Mouse (Mus musculus) midbrain, embryonic 16.5 days (tissue): ENCODE data around the gene Tbc1d22a. TPM values are rescaled to one million over a fixed set of nuclear protein-coding genes. Genes with fewer than 3 reads are reported as not detected.

Experiments used
- ATAC-seq: fragments of 200-750 bp; cut with Nextera tagmentation; 2 replicates; pipeline ENCODE4 v1.8.0; 2017; ENCODE audit warnings: moderate TSS enrichment
- H3K27ac ChIP-seq: fragments of 300-500 bp; sonication (generic); 2 replicates; pipeline ENCODE4 v1.5.1; 2014; ENCODE audit warnings: mild to moderate bottlenecking, low read length, mixed read lengths
- H3K27me3 ChIP-seq: fragments of 300-500 bp; sonication (generic); 2 replicates; pipeline ENCODE4 v1.6.1; 2014; ENCODE audit warnings: low read depth, low read length, mixed read lengths; ENCODE audit not compliant: control insufficient read depth, insufficient read depth
- H3K36me3 ChIP-seq: fragments of 300-500 bp; sonication (generic); 2 replicates; pipeline ENCODE4 v1.6.1; 2014; ENCODE audit warnings: mild to moderate bottlenecking, low read length, moderate library complexity, mixed read lengths; ENCODE audit not compliant: control insufficient read depth, insufficient read depth
- H3K4me1 ChIP-seq: fragments of 300-500 bp; sonication (generic); 2 replicates; pipeline ENCODE4 v1.6.1; 2014; ENCODE audit warnings: mild to moderate bottlenecking, low read length, mixed read lengths; ENCODE audit not compliant: control insufficient read depth, insufficient read depth
- H3K4me2 ChIP-seq: fragments of 300-500 bp; sonication (generic); 2 replicates; pipeline ENCODE4 v1.6.1; 2014; ENCODE audit warnings: mild to moderate bottlenecking, low read length, mixed read lengths
- H3K4me3 ChIP-seq: fragments of 300-500 bp; sonication (generic); 2 replicates; pipeline ENCODE4 v1.5.1; 2014; ENCODE audit warnings: low read depth, mild to moderate bottlenecking, low read length, moderate library complexity, mixed read lengths
- H3K9ac ChIP-seq: fragments of 300-500 bp; sonication (generic); 2 replicates; pipeline ENCODE4 v1.6.1; 2014; ENCODE audit warnings: low read depth, low read length, mixed read lengths
- H3K9me3 ChIP-seq: fragments of 300-500 bp; sonication (generic); replicated peaks from 2 replicates; pipeline ENCODE4 v1.6.1; 2014; ENCODE audit warnings: mild to moderate bottlenecking, low read length, mixed read lengths; ENCODE audit not compliant: control insufficient read depth, poor library complexity, severe bottlenecking
- WGBS: fragments of 180-500 bp; shearing (Covaris S2); extraction: QIAGEN DNeasy Blood & Tissue Kit; methylation state at CpG from one replicate; pipeline ENCODE4 v1.1.7; 2014; 5-methylcytosine and 5-hydroxymethylcytosine counted together
- polyA plus RNA-seq: library from polyadenylated mRNA; unstranded; fragments of >200 nt; fragmentation: Nextera tagmentation; extraction: Ambion mirVana; gene quantifications from 2 replicates; pipeline ENCODE4 v1.2.1, GENCODE M21; 2015

Gene Tbc1d22a
- polyA plus RNA-seq, 1 experiment from 2014 or later: 12.8 TPM

DNA sequence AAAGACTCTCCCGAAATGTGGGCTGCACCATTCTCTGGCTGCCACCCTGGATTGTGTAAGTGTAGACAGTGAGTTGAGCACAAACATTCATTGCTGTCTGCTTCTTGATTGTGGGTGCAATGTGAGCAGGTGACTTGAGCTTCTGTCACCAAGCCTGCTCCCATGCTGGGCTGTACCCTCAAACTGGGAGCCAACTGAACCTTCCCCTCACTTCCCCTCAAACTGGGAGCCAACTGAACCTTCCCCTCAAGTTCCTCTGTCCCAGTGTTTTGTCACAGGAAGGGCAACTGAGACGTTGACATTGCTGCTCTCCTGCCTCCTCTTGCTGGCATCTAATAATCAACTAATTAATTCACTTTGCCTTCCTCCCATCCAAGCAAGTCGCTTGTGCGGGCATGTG, 52.7 kb downstream of the Tbc1d22a start:
- Histone ChIP-seq H3K4me2 (no peak overlapping the region), H3K4me3 (no peak overlapping the region), H3K27ac (no peak overlapping the region), H3K9me3 (no peaks in the 10 kb centered on the region), H3K27me3 (no peaks in the 10 kb centered on the region), H3K9ac (no peak overlapping the region), H3K4me1 (peaks cover 4% of the 10 kb centered on the region), H3K36me3 (no peaks in the 10 kb centered on the region)
- ATAC-seq: no peak
- WGBS: 75% methylated on average over 4 of the region's 4 CpGs

DNA sequence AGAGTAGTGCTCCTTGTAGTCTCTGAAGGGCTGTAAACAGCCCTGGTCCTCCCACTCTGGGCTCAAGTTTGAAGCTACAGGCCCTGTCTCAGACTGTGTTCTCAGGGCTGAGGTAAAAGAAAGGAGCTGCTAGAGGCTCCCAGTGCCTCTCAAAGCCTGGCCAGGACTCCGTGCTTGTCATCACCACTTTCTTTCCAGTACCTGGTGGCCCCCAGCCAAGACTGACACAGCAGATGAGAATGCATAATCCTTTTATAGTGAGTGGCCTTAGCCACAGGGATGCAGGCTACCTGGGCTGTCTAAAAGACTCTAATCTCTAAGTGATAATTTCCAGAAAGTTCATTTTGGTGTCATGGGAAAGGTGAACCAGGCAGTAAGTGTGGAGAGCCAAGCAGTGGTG, 54.3 kb downstream of the Tbc1d22a start:
- peaks cover 2% of the 10 kb centered on the region for H3K4me1 ChIP-seq
- H3K9me3 ChIP-seq: no peaks in the 10 kb centered on the region
- WGBS: 71% methylated on average over 1 of the region's 1 CpGs
- H3K27ac ChIP-seq: no peak overlapping the region
- H3K4me2 ChIP-seq: no peak overlapping the region
- H3K27me3 ChIP-seq: no peaks in the 10 kb centered on the region
- H3K4me3 ChIP-seq: no peak overlapping the region
- H3K9ac ChIP-seq: no peak overlapping the region
- ATAC-seq: no peak
- H3K36me3 ChIP-seq: no peaks in the 10 kb centered on the region

DNA sequence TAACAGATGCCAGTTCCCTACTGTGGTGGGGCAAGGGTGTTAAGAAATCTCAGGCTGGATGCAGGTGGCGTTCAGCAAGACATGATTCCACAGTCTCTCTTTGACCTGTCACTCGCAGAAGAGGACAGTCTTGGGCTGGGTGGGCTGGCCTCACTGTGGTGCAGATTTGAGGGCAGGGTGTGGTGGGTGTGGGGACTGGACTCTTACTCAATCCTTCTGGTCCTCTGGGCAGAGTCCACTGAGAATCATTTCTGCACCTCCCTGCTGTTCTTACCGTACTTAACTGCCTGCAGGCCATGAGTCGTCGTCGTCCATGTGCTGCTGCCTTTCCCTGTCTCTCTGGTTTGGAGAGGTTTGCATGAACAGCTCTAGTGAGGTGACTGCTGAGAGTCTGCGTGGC, 61.5 kb downstream of the Tbc1d22a start:
- no peak for ATAC-seq

DNA sequence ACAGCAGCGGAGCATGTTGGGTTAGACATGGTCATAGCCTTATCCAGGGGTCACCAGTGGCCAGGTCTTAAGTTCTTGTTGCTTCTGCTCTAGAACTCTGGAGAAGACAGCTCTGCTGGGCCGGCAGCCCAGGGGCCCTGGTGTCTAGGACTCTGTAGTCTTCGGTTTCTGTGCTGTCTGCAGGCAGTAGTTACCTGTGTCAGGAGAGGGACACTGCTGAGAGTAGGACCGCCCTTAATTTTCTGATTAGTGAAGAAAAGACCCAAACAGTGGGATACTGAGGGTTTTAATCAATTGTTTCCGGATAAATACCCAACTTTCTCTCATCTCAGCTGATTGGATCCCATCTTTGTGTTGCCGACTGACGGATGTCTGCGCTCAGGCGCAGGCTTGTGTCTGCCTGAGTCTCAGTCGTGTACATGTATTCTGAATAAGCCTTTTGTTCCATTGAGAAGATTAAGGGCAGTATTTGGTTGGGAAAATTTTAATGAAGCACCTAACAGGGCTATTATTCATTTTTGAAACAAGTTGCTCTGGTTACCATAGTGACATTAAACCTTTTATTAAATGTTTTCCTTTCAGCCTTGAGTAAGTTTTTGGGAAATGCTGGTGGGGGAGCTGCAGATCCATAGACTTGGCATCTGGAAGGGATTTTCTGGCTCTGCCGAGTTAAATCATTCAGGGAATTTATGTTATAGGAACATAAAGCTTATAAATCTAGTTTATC, 62.4 kb downstream of the Tbc1d22a start:
- no peak overlapping the region for H3K4me3 ChIP-seq
- 24% methylated on average over 11 of the region's 11 CpGs for WGBS
- H3K4me2 ChIP-seq: no peak overlapping the region
- no peaks in the 10 kb centered on the region for H3K9me3 ChIP-seq
- no peaks in the 10 kb centered on the region for H3K36me3 ChIP-seq
- no peaks in the 10 kb centered on the region for H3K27me3 ChIP-seq
- ATAC-seq: peak; percentile 52
- H3K27ac ChIP-seq: no peak overlapping the region; the same call in 1 of the 2 replicates
- peaks cover 44% of the 10 kb centered on the region for H3K4me1 ChIP-seq
- no peak overlapping the region for H3K9ac ChIP-seq

More for the DNA sequence above, 61.5 kb downstream of the Tbc1d22a start:
- Histone ChIP-seq H3K4me3 (no peak overlapping the region), H3K4me2 (no peak overlapping the region), H3K27me3 (no peaks in the 10 kb centered on the region), H3K27ac (no peak overlapping the region), H3K9ac (0 out of 2 replicates have a peak overlapping the region, but pooled peaks have one; percentile 21), H3K4me1 (peaks cover 44% of the 10 kb centered on the region), H3K36me3 (no peaks in the 10 kb centered on the region), H3K9me3 (no peaks in the 10 kb centered on the region)
- WGBS: 65% methylated on average over 7 of the region's 7 CpGs

DNA sequence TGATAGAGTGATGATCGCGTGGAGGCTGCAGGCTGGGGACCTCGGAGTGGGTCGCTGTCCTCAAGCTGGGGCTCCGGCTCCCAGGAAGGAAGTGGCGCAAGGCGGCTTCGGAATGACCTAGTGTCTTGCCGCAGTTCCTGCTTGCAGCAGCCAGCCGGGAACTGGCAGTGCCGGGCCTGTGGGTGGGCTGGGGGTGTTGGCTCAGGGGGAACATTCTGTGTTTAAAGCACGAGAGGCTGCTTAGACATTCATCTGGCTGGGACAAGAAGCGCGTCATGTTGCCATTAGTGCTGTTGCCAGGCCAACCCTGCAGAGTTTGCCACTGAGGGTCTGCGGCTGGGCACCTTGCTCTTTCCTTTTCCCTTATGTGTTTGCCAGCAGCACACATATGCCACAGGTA, 63.2 kb downstream of the Tbc1d22a start:
- peak; percentile 55 for ATAC-seq
- WGBS: 17% methylated on average over 15 of the region's 15 CpGs
- Histone ChIP-seq H3K27ac (peak overlapping the region; percentile 81), H3K9me3 (no peaks in the 10 kb centered on the region), H3K4me3 (no peak overlapping the region), H3K4me1 (peaks cover 44% of the 10 kb centered on the region), H3K27me3 (no peaks in the 10 kb centered on the region), H3K36me3 (no peaks in the 10 kb centered on the region), H3K4me2 (peak overlapping the region; percentile 46), H3K9ac (peak overlapping the region; percentile 27)

DNA sequence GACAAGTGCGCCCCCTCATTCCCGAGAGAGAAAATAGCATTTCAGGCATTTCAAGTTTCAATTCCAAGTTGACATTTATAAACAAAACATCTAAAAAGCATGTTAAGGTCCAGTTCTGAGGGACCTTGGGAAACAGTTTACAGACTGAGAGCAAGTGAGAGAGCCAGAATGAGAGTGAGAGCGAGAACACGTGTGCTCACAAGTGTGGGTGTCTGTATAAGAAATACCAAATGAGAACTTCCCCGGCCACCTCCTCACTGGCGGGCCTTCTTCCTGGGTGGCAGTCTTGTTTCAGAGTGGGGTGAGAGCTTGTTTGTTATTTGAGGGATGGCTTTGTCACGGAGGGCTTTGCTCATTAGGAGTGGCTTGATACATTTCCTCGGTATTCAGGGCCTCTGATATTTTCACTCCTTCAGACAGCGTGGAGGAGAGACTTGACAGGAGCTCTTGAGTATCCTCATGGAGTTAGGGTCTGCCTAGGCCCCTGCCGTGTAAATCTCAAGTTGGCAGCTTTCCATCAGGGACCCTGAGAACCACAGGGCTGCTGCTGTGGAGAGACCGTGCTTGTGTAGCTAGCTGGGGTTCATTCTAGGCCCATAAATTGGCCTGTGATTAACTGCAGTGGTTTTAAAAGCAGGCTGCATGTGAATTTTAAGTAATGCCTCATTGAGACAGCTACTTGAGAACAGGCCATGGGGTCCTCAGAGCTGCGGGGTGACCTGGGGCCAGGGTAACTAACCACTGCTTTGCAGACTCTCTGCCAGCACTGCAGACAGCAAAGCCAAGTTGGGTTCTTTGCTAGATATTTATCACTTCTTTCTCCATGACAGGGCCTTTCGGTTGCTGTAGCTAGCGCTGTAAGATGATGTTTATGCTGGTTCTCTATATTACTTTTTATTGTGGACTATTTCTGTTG, 65.1 kb downstream of the Tbc1d22a start:
- peaks cover 44% of the 10 kb centered on the region for H3K4me1 ChIP-seq
- H3K4me2 ChIP-seq: no peak overlapping the region
- no peaks in the 10 kb centered on the region for H3K9me3 ChIP-seq
- no peak overlapping the region for H3K9ac ChIP-seq
- no peak for ATAC-seq
- 54% methylated on average over 14 of the region's 14 CpGs for WGBS
- H3K27ac ChIP-seq: no peak overlapping the region
- no peaks in the 10 kb centered on the region for H3K36me3 ChIP-seq
- no peaks in the 10 kb centered on the region for H3K27me3 ChIP-seq
- no peak overlapping the region for H3K4me3 ChIP-seq

DNA sequence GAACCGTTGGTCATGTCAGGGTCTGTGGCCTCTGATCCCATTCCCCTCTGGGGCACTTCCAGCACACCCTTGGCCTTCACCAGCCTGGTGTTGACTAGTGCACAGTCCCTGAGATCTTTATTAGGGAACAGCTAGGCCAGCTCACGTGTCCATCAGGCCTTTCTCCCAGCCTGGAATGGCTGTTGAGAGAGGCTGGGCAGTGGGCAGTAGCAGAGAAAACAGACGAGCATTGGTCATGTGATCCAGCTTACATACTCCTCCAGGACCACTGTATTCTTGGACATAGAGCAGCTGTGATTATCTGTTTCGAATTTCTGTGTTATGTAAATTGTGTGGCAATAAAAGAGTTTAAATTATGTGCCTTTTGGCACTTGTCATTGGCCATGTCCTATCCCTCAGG, 65.9 kb downstream of the Tbc1d22a start:
- WGBS: 57% methylated on average over 4 of the region's 4 CpGs
- Histone ChIP-seq H3K4me1 (peaks cover 44% of the 10 kb centered on the region), H3K36me3 (no peaks in the 10 kb centered on the region), H3K27me3 (no peaks in the 10 kb centered on the region), H3K4me2 (no peak overlapping the region), H3K9ac (no peak overlapping the region), H3K27ac (no peak overlapping the region), H3K9me3 (no peaks in the 10 kb centered on the region), H3K4me3 (no peak overlapping the region)
- ATAC-seq: no peak

DNA sequence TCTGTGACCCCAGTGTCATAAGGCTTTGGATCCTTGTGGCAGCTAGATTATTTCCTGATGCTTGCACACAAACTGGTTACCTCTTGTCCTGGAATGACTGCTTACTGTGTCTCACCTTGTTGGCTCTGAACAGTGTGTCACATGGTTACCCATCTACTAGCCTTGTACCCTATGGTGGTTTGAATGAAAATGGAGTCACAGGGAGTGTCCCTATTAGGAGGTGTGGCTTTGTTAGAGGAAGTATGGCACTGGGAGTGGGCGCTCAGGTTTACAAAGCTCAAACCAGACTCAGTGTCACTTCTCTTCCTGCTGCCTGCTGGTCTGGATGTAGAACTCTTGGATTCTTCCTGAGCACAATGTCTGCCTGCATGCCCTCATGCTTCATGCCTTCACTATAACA, 69.0 kb downstream of the Tbc1d22a start:
- Histone ChIP-seq H3K4me3 (no peak overlapping the region), H3K4me1 (peaks cover 20% of the 10 kb centered on the region), H3K27ac (no peak overlapping the region), H3K9me3 (no peaks in the 10 kb centered on the region), H3K4me2 (no peak overlapping the region), H3K36me3 (no peaks in the 10 kb centered on the region), H3K9ac (no peak overlapping the region), H3K27me3 (no peaks in the 10 kb centered on the region)
- 88% methylated on average over 1 of the region's 1 CpGs for WGBS
- no peak for ATAC-seq

DNA sequence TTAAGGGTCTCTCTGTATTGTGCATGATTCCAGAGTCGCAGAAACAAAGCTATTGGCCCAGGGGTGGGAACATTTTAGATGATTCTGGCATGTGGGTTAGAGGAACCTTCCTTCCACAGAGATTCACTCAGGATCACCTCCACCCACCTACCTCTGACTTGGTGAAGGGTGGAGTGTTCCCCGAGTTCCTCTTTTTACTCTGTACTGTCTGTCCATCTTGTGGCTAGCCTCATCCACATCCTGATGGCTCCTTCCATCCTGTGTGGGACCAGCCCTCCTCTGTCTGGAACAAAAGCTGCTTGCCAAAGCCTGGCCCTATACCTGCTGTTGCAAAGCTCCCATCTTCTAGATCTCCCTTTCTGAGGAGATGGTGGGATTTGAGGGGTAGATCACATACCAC, 71.0 kb downstream of the Tbc1d22a start:
- Histone ChIP-seq H3K4me3 (no peak overlapping the region), H3K27ac (no peak overlapping the region), H3K4me2 (no peak overlapping the region), H3K4me1 (peaks cover 3% of the 10 kb centered on the region), H3K9ac (no peak overlapping the region), H3K27me3 (no peaks in the 10 kb centered on the region), H3K36me3 (no peaks in the 10 kb centered on the region), H3K9me3 (no peaks in the 10 kb centered on the region)
- 89% methylated on average over 2 of the region's 2 CpGs for WGBS
- no peak for ATAC-seq
